Mouse (Mus musculus): ENCODE data around the gene Grtp1. TPM values are rescaled to one million over a fixed set of nuclear protein-coding genes. Genes with fewer than 3 reads are reported as not detected.

Gene Grtp1
- polyA plus RNA-seq, 1 experiment: 1.6 TPM

DNA sequence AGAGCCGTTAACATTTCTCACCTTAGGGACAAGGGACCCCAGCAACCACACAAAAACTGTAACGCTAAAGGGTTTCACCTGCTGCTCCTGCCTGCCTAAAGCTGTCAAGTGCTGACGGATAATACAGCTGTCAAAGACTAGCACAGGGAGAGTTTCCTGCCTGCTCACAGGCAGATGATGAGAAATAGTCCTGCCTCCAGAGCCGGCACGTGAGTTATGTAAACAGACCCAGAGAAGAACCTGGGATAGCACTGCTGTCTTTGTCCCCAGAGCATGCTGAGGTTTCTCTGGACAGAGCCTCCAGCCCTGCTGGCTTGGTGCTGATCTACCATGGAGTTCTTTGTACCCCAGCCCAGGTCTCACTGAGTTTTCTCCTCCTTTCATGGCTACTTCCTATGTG is 16.7 kb upstream of the Grtp1 start:
- H3K27me3 ChIP-seq (ENCODE audit: control insufficient read depth, insufficient read depth, low read length): no peaks in the 10 kb centered on the region
- H3K4me1 ChIP-seq (ENCODE audit: control insufficient read depth, insufficient read depth, low read length): peaks cover 10% of the 10 kb centered on the region
- H3K36me3 ChIP-seq (ENCODE audit: control insufficient read depth, insufficient read depth, low read length): no peaks in the 10 kb centered on the region
- no peak overlapping the region for H3K27ac ChIP-seq (ENCODE audit: control insufficient read depth, insufficient read depth, low read depth, low read length)
- no peak overlapping the region for H3K4me3 ChIP-seq (ENCODE audit: control insufficient read depth, low read depth, low read length)
- TF ChIP-seq CTCF (IDR thresholded peaks at IDR 0.05; ENCODE audit: control insufficient read depth, insufficient read depth, insufficient replicate concordance, low read depth, low read length) (no peak), POLR2A (IDR thresholded peaks at IDR 0.05; ENCODE audit: control insufficient read depth, low read depth, low read length) (no peak)

DNA sequence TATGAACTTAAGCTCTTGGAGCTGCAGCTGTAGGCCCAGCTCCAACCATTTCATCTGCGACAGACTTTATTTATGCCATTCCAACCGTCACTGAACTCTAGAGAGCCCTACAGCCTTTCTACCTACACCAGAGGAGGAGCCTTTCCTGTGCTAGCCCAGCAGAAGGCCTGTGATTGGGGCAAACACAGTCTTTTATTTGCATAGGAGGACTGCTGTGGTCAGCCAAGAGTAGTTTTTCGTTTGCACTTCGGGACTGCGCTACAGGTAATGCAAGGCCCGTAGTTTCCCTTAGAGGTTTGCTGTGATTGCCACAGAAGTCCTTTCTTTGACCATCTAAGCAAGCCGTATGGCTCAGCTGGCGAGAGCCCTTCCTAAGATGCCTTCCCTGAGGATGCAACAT is 16.0 kb upstream of the Grtp1 start:
- Histone ChIP-seq H3K27ac (ENCODE audit: control insufficient read depth, insufficient read depth, low read depth, low read length) (no peak overlapping the region), H3K4me1 (ENCODE audit: control insufficient read depth, insufficient read depth, low read length) (peaks cover 10% of the 10 kb centered on the region), H3K36me3 (ENCODE audit: control insufficient read depth, insufficient read depth, low read length) (no peaks in the 10 kb centered on the region), H3K27me3 (ENCODE audit: control insufficient read depth, insufficient read depth, low read length) (no peaks in the 10 kb centered on the region), H3K4me3 (ENCODE audit: control insufficient read depth, low read depth, low read length) (no peak overlapping the region)
- no peak for TF ChIP-seq CTCF (IDR thresholded peaks at IDR 0.05; ENCODE audit: control insufficient read depth, insufficient read depth, insufficient replicate concordance, low read depth, low read length)
- TF ChIP-seq POLR2A (IDR thresholded peaks at IDR 0.05; ENCODE audit: control insufficient read depth, low read depth, low read length): no peak

DNA sequence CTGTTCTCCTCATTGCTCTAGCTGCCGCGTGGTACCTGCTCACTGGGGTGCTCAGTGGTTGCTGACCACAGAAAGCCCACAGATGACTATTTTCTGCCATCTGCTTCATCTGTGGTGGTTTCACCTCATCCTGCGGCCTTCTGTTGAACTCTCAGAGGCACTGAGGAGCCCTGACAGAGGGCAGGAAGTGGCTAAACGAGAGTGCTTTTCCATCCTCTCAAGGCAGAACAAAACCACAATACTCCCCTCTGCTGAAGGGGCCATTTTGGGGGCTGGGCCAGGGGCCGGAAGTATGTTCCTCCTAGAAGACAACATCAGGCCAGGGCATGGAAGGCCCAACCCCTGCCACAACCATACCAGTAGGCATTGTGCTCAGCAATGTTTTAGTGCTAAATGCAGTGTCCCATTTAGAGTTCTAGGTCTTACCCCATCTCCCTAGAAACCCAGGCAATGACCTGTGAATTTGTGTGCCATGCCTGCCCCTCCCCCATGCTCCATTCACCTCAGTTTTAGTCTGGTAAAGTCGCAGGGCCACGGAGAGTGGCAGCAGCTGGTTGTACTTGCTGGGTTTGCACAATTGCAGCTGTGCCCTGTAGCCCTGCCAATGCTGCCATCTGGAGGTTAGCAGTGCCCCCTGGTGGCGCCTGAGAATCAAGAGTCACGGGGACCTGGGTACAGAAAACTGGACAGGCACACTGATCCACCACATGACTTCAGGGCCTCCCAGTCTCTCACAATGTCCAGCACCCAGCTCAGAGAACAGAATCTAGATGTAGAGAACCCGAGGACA is 13.3 kb upstream of the Grtp1 start:
- Histone ChIP-seq H3K4me3 (ENCODE audit: control insufficient read depth, low read depth, low read length) (no peak overlapping the region), H3K27ac (ENCODE audit: control insufficient read depth, insufficient read depth, low read depth, low read length) (no peak overlapping the region), H3K36me3 (ENCODE audit: control insufficient read depth, insufficient read depth, low read length) (no peaks in the 10 kb centered on the region), H3K4me1 (ENCODE audit: control insufficient read depth, insufficient read depth, low read length) (peaks cover 12% of the 10 kb centered on the region), H3K27me3 (ENCODE audit: control insufficient read depth, insufficient read depth, low read length) (no peaks in the 10 kb centered on the region)
- TF ChIP-seq POLR2A (IDR thresholded peaks at IDR 0.05; ENCODE audit: control insufficient read depth, low read depth, low read length): no peak
- peak; percentile 73; the same call in 1 of the 2 replicates for TF ChIP-seq CTCF (IDR thresholded peaks at IDR 0.05; ENCODE audit: control insufficient read depth, insufficient read depth, insufficient replicate concordance, low read depth, low read length)

DNA sequence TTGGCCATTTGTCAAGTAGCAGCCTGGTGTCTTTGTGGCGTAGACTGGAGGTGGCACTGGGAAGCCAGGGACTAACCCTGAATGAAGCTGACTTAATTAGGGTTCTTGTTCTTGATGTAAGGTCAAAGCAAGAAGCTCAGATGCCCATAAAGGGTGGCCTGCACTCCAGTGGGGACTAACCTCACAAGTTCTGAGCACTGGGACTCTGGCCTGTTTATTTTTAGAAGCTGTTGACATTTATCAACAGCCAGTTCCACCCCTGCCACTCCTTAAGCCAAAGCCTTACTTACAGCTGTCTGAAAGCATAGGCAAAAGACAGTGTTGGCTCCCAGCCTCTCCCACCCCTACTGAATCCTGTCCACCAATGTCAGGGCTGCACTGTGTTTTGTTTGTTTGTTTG is 9.3 kb upstream of the Grtp1 start:
- no peak for TF ChIP-seq CTCF (IDR thresholded peaks at IDR 0.05; ENCODE audit: control insufficient read depth, insufficient read depth, insufficient replicate concordance, low read depth, low read length)
- TF ChIP-seq POLR2A (IDR thresholded peaks at IDR 0.05; ENCODE audit: control insufficient read depth, low read depth, low read length): no peak
- Histone ChIP-seq H3K4me3 (ENCODE audit: control insufficient read depth, low read depth, low read length) (no peak overlapping the region), H3K36me3 (ENCODE audit: control insufficient read depth, insufficient read depth, low read length) (no peaks in the 10 kb centered on the region), H3K27me3 (ENCODE audit: control insufficient read depth, insufficient read depth, low read length) (no peaks in the 10 kb centered on the region), H3K27ac (ENCODE audit: control insufficient read depth, insufficient read depth, low read depth, low read length) (no peak overlapping the region), H3K4me1 (ENCODE audit: control insufficient read depth, insufficient read depth, low read length) (peaks cover 12% of the 10 kb centered on the region)

DNA sequence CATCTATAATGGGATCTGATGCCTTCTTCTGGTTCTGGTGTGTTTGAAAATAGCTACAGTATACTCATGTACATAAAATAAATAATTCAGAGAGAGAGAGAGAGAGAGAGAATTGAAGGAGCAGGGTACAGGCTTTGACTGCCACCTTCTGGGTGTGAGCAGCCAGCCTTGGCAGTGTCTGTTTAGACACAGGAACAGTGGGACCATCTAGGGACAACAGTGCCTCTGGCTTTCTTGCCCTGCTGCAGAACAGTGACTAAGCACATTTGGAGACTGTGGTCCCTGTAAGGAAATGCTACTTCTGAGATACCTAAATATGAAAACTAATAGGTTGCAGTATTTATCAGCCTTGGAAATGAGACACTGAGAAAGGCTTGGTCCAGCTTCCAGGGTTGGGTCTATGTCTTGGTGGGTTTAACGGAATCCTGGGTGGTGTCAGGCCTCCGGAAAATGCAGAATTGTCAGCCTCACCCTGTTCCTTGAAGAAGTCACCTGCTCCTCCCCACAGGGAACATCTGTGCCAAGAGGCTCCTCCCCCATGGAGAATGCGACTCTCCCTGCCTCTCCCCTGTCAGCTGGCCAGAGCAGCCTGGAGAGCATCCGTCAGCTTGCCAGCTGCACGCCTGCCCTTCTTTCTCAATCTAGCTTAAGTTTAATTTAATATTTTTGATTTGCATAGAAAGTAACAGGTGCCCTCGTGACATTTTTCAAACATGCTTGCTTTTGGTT is 8.4 kb upstream of the Grtp1 start:
- H3K4me3 ChIP-seq (ENCODE audit: control insufficient read depth, low read depth, low read length): no peak overlapping the region
- TF ChIP-seq POLR2A (IDR thresholded peaks at IDR 0.05; ENCODE audit: control insufficient read depth, low read depth, low read length) (no peak), CTCF (IDR thresholded peaks at IDR 0.05; ENCODE audit: control insufficient read depth, insufficient read depth, insufficient replicate concordance, low read depth, low read length) (no peak; the same call in 1 of the 2 replicates)
- no peak overlapping the region for H3K27ac ChIP-seq (ENCODE audit: control insufficient read depth, insufficient read depth, low read depth, low read length)
- no peaks in the 10 kb centered on the region for H3K27me3 ChIP-seq (ENCODE audit: control insufficient read depth, insufficient read depth, low read length)
- H3K36me3 ChIP-seq (ENCODE audit: control insufficient read depth, insufficient read depth, low read length): no peaks in the 10 kb centered on the region
- H3K4me1 ChIP-seq (ENCODE audit: control insufficient read depth, insufficient read depth, low read length): peaks cover 12% of the 10 kb centered on the region

DNA sequence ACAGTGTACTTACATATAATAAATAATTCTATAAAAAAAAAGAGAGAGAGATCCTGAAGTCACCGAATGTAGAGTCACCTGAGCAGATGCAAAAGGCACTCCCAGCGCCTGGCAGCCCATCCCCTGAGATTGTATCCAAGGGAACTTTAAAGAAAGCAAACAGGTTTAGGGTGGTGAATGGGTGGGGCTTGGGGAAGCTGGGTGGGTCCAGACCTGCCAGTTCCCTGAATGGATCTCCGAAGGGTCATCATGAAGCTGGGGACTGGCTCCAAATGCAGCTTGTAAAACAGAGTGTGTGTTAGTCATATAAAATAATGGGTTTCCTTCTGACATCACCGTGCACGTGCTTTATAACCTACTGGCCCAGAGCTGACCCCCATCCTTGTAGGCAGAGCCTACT is 5.9 kb upstream of the Grtp1 start:
- TF ChIP-seq POLR2A (IDR thresholded peaks at IDR 0.05; ENCODE audit: control insufficient read depth, low read depth, low read length) (no peak), CTCF (IDR thresholded peaks at IDR 0.05; ENCODE audit: control insufficient read depth, insufficient read depth, insufficient replicate concordance, low read depth, low read length) (no peak)
- H3K27ac ChIP-seq (ENCODE audit: control insufficient read depth, insufficient read depth, low read depth, low read length): no peak overlapping the region

DNA sequence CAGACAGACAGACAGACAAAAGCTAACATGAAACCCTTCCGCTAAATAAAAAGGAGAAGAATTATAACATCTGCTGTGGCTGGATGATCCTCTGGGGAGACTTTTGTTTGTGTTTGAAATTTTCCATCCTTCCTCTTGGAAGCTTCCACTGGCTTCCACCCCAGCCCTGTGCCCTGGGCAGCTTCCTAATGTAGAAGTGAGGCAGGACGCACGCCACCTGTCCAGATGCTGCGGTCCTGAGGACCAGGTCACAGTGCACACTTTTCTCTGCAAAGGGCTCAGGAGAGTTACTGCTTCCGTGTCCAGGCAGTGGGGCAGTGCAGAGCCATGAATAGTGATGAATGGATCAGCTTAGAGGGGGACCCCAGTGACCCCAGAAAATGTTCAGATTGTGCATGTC is 4.9 kb upstream of the Grtp1 start:
- peaks cover 7% of the 10 kb centered on the region for H3K4me1 ChIP-seq (ENCODE audit: control insufficient read depth, insufficient read depth, low read length)
- no peaks in the 10 kb centered on the region for H3K36me3 ChIP-seq (ENCODE audit: control insufficient read depth, insufficient read depth, low read length)
- TF ChIP-seq CTCF (IDR thresholded peaks at IDR 0.05; ENCODE audit: control insufficient read depth, insufficient read depth, insufficient replicate concordance, low read depth, low read length): no peak
- TF ChIP-seq POLR2A (IDR thresholded peaks at IDR 0.05; ENCODE audit: control insufficient read depth, low read depth, low read length): no peak
- no peaks in the 10 kb centered on the region for H3K27me3 ChIP-seq (ENCODE audit: control insufficient read depth, insufficient read depth, low read length)
- H3K27ac ChIP-seq (ENCODE audit: control insufficient read depth, insufficient read depth, low read depth, low read length): no peak overlapping the region
- no peak overlapping the region for H3K4me3 ChIP-seq (ENCODE audit: control insufficient read depth, low read depth, low read length)

More for the DNA sequence above, 5.9 kb upstream of the Grtp1 start:
- Histone ChIP-seq H3K36me3 (ENCODE audit: control insufficient read depth, insufficient read depth, low read length) (no peaks in the 10 kb centered on the region), H3K27me3 (ENCODE audit: control insufficient read depth, insufficient read depth, low read length) (no peaks in the 10 kb centered on the region), H3K4me1 (ENCODE audit: control insufficient read depth, insufficient read depth, low read length) (peaks cover 3% of the 10 kb centered on the region), H3K4me3 (ENCODE audit: control insufficient read depth, low read depth, low read length) (no peak overlapping the region)

Measured in testis, adult 2 months (tissue).